Mouse (Mus musculus) E14TG2a.4 (cell line): ENCODE data around the gene Cdt1.

Experiments
- CTCF ChIP-seq: conservative IDR thresholded peaks from 2 replicates; pipeline ENCODE4 v1.5.1; 2014; ENCODE audit warnings: low read length
- NANOG ChIP-seq: IDR thresholded peaks from 2 replicates; pipeline ENCODE4 v1.6.1; 2014; ENCODE audit warnings: borderline replicate concordance, low read length, mixed read lengths
- POU5F1 ChIP-seq: IDR thresholded peaks from 2 replicates; pipeline ENCODE4 v1.6.1; 2014; ENCODE audit warnings: low read length, borderline replicate concordance

DNA sequence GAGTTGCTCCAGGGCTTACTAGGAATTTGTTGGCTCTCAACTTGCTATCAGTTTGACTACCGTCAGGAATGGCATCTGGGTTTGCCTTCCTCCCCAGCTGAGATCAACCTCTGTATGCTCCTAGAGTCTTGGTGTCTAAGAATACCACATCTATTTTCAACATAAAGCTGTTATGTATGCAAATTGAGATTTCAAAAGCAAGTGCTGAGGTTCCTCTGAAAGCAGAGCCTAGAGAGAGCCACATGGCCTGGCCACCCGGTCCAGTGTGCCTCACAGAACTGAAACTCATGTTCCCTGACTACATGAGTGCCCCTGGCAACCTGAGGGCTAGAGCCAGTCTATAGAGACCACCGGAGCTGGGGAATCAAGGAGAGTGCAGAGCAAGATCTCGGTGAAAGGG lies 37.6 kb downstream of the Cdt1 start:
- TF ChIP-seq CTCF (no peak), NANOG (no peak), POU5F1 (no peak)
